Mouse (Mus musculus) testis, adult 2 months (tissue): ENCODE measurements around the gene Rnf213. TPM values are rescaled to one million over a fixed set of nuclear protein-coding genes. Genes with fewer than 3 reads are reported as not detected.
A peak's percentile ranks its signal among the peaks of the same experiment; 100 is the strongest.

Experiments
- H3K27ac ChIP-seq: fragments of 200-500 bp; 2 replicates; pipeline ENCODE4 v1.5.1; 2012; ENCODE audit warnings: low read depth, low read length; ENCODE audit not compliant: control insufficient read depth, insufficient read depth
- H3K27me3 ChIP-seq: fragments of 200-500 bp; 2 replicates; pipeline ENCODE4 v1.6.1; 2012; ENCODE audit warnings: mild to moderate bottlenecking, low read length, moderate library complexity; ENCODE audit not compliant: control insufficient read depth, insufficient read depth
- H3K36me3 ChIP-seq: fragments of 200-500 bp; 2 replicates; pipeline ENCODE4 v1.6.1; 2012; ENCODE audit warnings: mild to moderate bottlenecking, low read length; ENCODE audit not compliant: control insufficient read depth, insufficient read depth
- H3K4me1 ChIP-seq: fragments of 200-500 bp; 2 replicates; pipeline ENCODE4 v1.6.1; 2012; ENCODE audit warnings: low read length; ENCODE audit not compliant: control insufficient read depth, insufficient read depth
- H3K4me3 ChIP-seq: fragments of 200-500 bp; 2 replicates; pipeline ENCODE4 v1.5.1; 2012; ENCODE audit warnings: low read depth, mild to moderate bottlenecking, low read length, moderate library complexity, mixed read lengths; ENCODE audit not compliant: control insufficient read depth
- CTCF ChIP-seq: fragments of 200-500 bp; IDR thresholded peaks from 2 replicates; pipeline ENCODE4 v1.5.1; 2012; ENCODE audit warnings: low read depth, mild to moderate bottlenecking, inconsistent platforms, low read length, moderate library complexity; ENCODE audit not compliant: control insufficient read depth, insufficient read depth, insufficient replicate concordance
- POLR2A ChIP-seq: fragments of 200-500 bp; IDR thresholded peaks from 2 replicates; pipeline ENCODE4 v1.6.1; 2012; ENCODE audit warnings: low read depth, mild to moderate bottlenecking, inconsistent platforms, low read length, moderate library complexity; ENCODE audit not compliant: control insufficient read depth
- polyA plus RNA-seq: library from polyadenylated mRNA; depleted of rRNA; stranded (reverse); fragments of >200 nt; gene quantifications from 2 replicates; pipeline ENCODE4 v1.2.3, GENCODE M21; 2012

The Rnf213 gene
- polyA plus RNA-seq, 1 experiment = 3.9 TPM

GRCm38 (mm10) chr11:119442199-119442598 lies 49.3 kb downstream of the Rnf213 start:
- no peak overlapping the region for H3K4me3 ChIP-seq
- H3K27ac ChIP-seq = no peak overlapping the region
- H3K27me3 ChIP-seq = no peaks in the 10 kb centered on the region
- no peak for TF ChIP-seq POLR2A
- 0 out of 2 replicates have a peak, but pooled peaks have one; percentile 2 for TF ChIP-seq CTCF
- H3K36me3 ChIP-seq = no peaks in the 10 kb centered on the region
- no peaks in the 10 kb centered on the region for H3K4me1 ChIP-seq

DNA sequence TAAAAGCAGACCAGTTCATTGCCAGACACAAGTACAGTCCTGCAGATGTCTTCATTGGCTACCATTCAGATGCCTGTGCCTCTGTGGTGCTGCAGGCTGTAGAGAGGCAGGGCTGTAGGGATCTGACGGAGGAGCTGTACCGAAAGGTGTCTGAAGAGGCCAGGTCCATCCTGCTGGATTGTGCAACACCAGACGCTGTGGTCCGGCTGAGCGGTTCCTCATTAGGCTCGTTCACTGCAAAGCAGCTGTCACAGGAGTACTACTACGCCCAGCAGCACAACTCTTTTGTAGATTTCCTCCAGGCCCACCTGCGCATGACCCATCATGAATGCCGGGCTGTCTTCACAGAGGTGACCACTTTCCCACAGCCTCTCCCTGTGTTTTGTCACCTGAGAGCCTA lies 50.5 kb downstream of the Rnf213 start:
- Histone ChIP-seq H3K4me3 (no peak overlapping the region), H3K27me3 (no peaks in the 10 kb centered on the region), H3K36me3 (no peaks in the 10 kb centered on the region), H3K4me1 (no peaks in the 10 kb centered on the region), H3K27ac (no peak overlapping the region)
- TF ChIP-seq CTCF (no peak), POLR2A (no peak)

- Histone ChIP-seq H3K36me3 (no peaks in the 10 kb centered on the region), H3K27me3 (no peaks in the 10 kb centered on the region), H3K4me3 (no peak overlapping the region), H3K27ac (no peak overlapping the region), H3K4me1 (no peaks in the 10 kb centered on the region)
- TF ChIP-seq CTCF = no peak
- TF ChIP-seq POLR2A = no peak
These were observed 63.2 kb downstream of the Rnf213 start for GRCm38 (mm10) chr11:119456097-119456496.

GRCm38 (mm10) chr11:119477876-119478275 lies 85.0 kb downstream of the Rnf213 start:
- Histone ChIP-seq H3K36me3 (no peaks in the 10 kb centered on the region), H3K4me1 (no peaks in the 10 kb centered on the region), H3K4me3 (no peak overlapping the region), H3K27ac (no peak overlapping the region), H3K27me3 (no peaks in the 10 kb centered on the region)
- no peak for TF ChIP-seq POLR2A
- TF ChIP-seq CTCF = no peak

GRCm38 (mm10) chr11:119490861-119491689 lies 98.2 kb downstream of the Rnf213 start, which contains the start of gene Endov:
Endov (plus strand) TSS chr11:119491347.
- H3K27ac ChIP-seq = peak within 1 kb of the TSS; percentile 91
- peak; percentile 65 for TF ChIP-seq POLR2A
- TF ChIP-seq CTCF = peak; percentile 84
- no peaks in the 10 kb centered on the region for H3K27me3 ChIP-seq

GRCm38 (mm10) chr11:119491690-119492087 lies 98.8 kb downstream of the Rnf213 start:
- peaks cover 1% of the 10 kb centered on the region; the same call in 1 of the 2 replicates for H3K36me3 ChIP-seq
- H3K4me3 ChIP-seq = peak overlapping the region; percentile 92
- TF ChIP-seq CTCF = no peak
- TF ChIP-seq POLR2A = no peak
- peaks cover 2% of the 10 kb centered on the region; the same call in 1 of the 2 replicates for H3K4me1 ChIP-seq
- H3K27me3 ChIP-seq = no peaks in the 10 kb centered on the region
- peak overlapping the region; percentile 19; the same call in 1 of the 2 replicates for H3K27ac ChIP-seq

More at GRCm38 (mm10) chr11:119490861-119491689, 98.2 kb downstream of the Rnf213 start, which contains the start of gene Endov:
- peaks cover 2% of the 10 kb centered on the region; the same call in 1 of the 2 replicates for H3K4me1 ChIP-seq
- peaks cover 1% of the 10 kb centered on the region; the same call in 1 of the 2 replicates for H3K36me3 ChIP-seq
- peak within 1 kb of the TSS; percentile 92 for H3K4me3 ChIP-seq

DNA sequence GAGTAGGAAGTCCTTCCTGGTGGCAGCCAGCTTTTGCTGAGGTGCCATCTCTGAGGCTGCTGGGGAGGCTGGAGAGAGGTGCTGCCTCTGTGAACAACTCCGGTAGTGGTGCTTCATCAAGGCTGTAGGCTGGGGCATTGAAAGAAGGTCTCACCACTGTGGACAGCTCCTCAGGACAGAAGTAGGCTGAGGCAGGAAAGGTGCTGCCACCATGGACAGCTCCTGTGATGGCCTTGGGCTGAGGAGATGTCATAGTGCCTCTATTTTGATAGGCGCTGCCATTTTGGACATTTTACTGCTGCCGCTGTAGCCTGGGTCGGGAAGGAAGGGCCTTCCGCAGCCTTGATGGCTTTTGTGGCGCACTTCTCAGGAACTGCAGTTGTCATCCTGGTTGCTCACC lies 99.9 kb downstream of the Rnf213 start:
- H3K36me3 ChIP-seq = peaks cover 1% of the 10 kb centered on the region; the same call in 1 of the 2 replicates
- no peak for TF ChIP-seq POLR2A
- no peaks in the 10 kb centered on the region for H3K27me3 ChIP-seq
- H3K27ac ChIP-seq = no peak overlapping the region
- H3K4me1 ChIP-seq = peaks cover 2% of the 10 kb centered on the region; the same call in 1 of the 2 replicates
- no peak overlapping the region for H3K4me3 ChIP-seq
